Mouse (Mus musculus) small intestine, adult 2 months (tissue): ENCODE measurements around the gene Lhx3.

Experiments
- CTCF ChIP-seq: fragments of 200-500 bp; IDR thresholded peaks from 2 replicates; pipeline ENCODE4 v1.5.1; 2012; ENCODE audit warnings: low read depth, mild to moderate bottlenecking, control low read depth, inconsistent platforms, low read length, moderate library complexity, mixed read lengths; ENCODE audit not compliant: insufficient replicate concordance, insufficient read length; ENCODE audit errors: extremely low read depth
- POLR2A ChIP-seq: fragments of 200-500 bp; IDR thresholded peaks from 2 replicates; pipeline ENCODE4 v1.6.1; 2012; ENCODE audit warnings: low read depth, mild to moderate bottlenecking, control low read depth, inconsistent platforms, low read length, moderate library complexity

DNA sequence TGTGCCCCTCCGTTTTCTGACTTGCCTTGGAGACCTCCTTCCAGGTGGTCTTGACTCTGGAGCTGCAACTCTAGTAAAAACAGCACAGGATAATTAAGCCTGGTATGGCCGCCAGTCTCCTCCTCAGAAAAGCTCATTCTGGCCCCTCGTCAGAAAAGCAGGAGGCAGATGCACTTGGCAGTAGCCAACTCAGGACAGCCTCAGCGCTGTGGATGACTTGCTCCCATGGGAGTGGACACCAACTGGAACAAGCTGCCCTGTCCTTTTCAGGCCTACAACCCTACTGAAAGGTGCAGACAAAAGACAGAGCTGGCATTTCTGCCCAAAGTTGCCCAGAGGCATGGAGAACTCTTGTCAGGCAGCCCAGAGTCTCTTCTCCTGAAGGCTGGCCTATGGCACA lies 46.7 kb upstream of the Lhx3 start:
- TF ChIP-seq CTCF, result no peak
- no peak for TF ChIP-seq POLR2A
